Comparison of ENCODE assay signal across 8 mouse cellular contexts in the genomic region with DNA sequence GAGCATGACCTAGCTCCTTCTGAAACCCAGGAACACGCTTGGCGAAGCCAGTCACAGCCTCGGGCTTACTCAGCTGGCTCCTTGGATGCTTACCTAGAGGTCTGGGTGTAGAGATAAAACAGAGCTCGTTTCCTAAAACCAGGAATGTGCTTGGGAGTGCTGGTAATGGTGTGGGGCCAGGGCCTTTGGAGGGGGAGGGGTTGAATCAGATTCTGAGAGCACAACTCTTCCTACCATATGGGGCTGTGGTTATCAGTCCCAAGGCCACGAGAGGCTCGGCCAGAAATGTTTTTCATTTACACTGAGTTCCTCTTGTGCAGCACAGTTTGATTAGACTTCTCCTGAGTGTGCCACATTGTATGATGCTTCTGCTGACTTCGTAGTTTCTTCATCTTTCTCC.
DNase-seq lines count a peak whose midpoint lies in the region; ATAC-seq and TF ChIP-seq lines count a peak whose summit lies in the region.

No protein-coding gene starts in this region.

- H3K27ac ChIP-seq in left cerebral cortex, adult 2 months: peak overlapping the region; percentile 99; the same call in 1 of the 2 replicates
- peak overlapping the region; percentile 99 for H3K27ac ChIP-seq in hindbrain, embryonic 15.5 days (replicated peaks)
- no peak overlapping the region for H3K27ac ChIP-seq in midbrain, embryonic 14.5 days (replicated peaks; ENCODE audit: low read depth, low read length)

- no peak for TF ChIP-seq CTCF in left cerebral cortex, adult 2 months (IDR thresholded peaks at IDR 0.05)

- no peaks in the 10 kb centered on the region for H3K36me3 ChIP-seq in hindbrain, embryonic 15.5 days
- H3K36me3 ChIP-seq in midbrain, embryonic 14.5 days (ENCODE audit: control insufficient read depth, insufficient read depth, low read length): no peaks in the 10 kb centered on the region

- H3K27me3 ChIP-seq in hindbrain, embryonic 15.5 days: no peaks in the 10 kb centered on the region
- no peaks in the 10 kb centered on the region for H3K27me3 ChIP-seq in midbrain, embryonic 14.5 days (ENCODE audit: control insufficient read depth, insufficient read depth, low read length)

- intact Hi-C loops in left cerebral cortex, adult 2 months (cut with DNase I): loop anchor here (2.0 to 10.0 kb wide), 5 partner anchors 62 to 512 kb away; a partner anchor contains a TSS
- intact Hi-C loops in left cerebral cortex, postnatal 10 days (cut with DNase I): no loop called here

- DNase-seq in left cerebral cortex, adult 2 months (ENCODE audit: extremely low spot score in 1 of 2, low spot score in 2 of 2): peak in 1 of 2 experiments; percentile 7
- DNase-seq in left cerebral cortex, postnatal 10 days (ENCODE audit: extremely low spot score in 1 of 2, low spot score in 2 of 2): no peak
- peak; percentile 34 for DNase-seq in NIH3T3 (ENCODE audit: low read depth)
- DNase-seq in cerebellum, postnatal 36 days: peak; percentile 9 to 10
- no peak for DNase-seq in midbrain, embryonic 14.5 days
- no peak for DNase-seq in urinary bladder, postnatal 4 days (ENCODE audit: low spot score in 2 of 2)

- no peaks in the 10 kb centered on the region for H3K9me3 ChIP-seq in hindbrain, embryonic 15.5 days
- no peaks in the 10 kb centered on the region for H3K9me3 ChIP-seq in midbrain, embryonic 14.5 days (ENCODE audit: control insufficient read depth, low read length)

- peaks cover 7% of the 10 kb centered on the region for H3K4me1 ChIP-seq in hindbrain, embryonic 15.5 days (replicated peaks)
- peaks cover 6% of the 10 kb centered on the region for H3K4me1 ChIP-seq in midbrain, embryonic 14.5 days (ENCODE audit: control insufficient read depth, insufficient read depth, low read length)

- H3K9ac ChIP-seq in hindbrain, embryonic 15.5 days: peak overlapping the region; percentile 83; the same call in 1 of the 2 replicates
- peak overlapping the region; percentile 78; the same call in 1 of the 2 replicates for H3K9ac ChIP-seq in midbrain, embryonic 14.5 days (replicated peaks; ENCODE audit: low read length)

- no peak for ATAC-seq in hindbrain, embryonic 15.5 days (ENCODE audit: low FRiP score, low read depth)
- ATAC-seq in midbrain, embryonic 14.5 days (ENCODE audit: low FRiP score, low TSS enrichment): no peak
- ATAC-seq in megakaryocyte-erythroid progenitor cell, adult 5-6 weeks (replicated peaks; ENCODE audit: low FRiP score, low TSS enrichment, poor library complexity, severe bottlenecking): no peak

- H3K4me2 ChIP-seq in hindbrain, embryonic 15.5 days: peak overlapping the region; percentile 56
- H3K4me2 ChIP-seq in midbrain, embryonic 14.5 days (ENCODE audit: low read length): peak overlapping the region; percentile 59

- H3K4me3 ChIP-seq in left cerebral cortex, adult 2 months: peak overlapping the region; percentile 70
- peak overlapping the region; percentile 64 for H3K4me3 ChIP-seq in hindbrain, embryonic 15.5 days
- peak overlapping the region; percentile 70 for H3K4me3 ChIP-seq in midbrain, embryonic 14.5 days (replicated peaks; ENCODE audit: low read depth, low read length)

- WGBS in hindbrain, embryonic 15.5 days: 93% methylated on average over 7 of the region's 7 CpGs
- WGBS in midbrain, embryonic 14.5 days: 93% methylated on average over 7 of the region's 7 CpGs

Comparison
In these comparisons a context has a peak if more than half of its experiments do, and no peak if none do; other contexts are left out.
1. DNase-seq: peak in NIH3T3 (single experiment) and cerebellum, postnatal 36 days (2 of 2); none in left cerebral cortex, postnatal 10 days (0 of 2), midbrain, embryonic 14.5 days (single experiment) and urinary bladder, postnatal 4 days (0 of 2).
2. Peak in every context shown above with its lines, with median percentiles within 50 percentile points of each other: H3K4me3 ChIP-seq.